Mouse (Mus musculus) limb, embryonic 12.5 days (tissue): ENCODE measurements around the gene Lrp4. TPM values are rescaled to one million over a fixed set of nuclear protein-coding genes. Genes with fewer than 3 reads are reported as not detected.

Experiments used
- ATAC-seq: fragments of 200-750 bp; cut with Nextera tagmentation; 2 replicates; pipeline ENCODE4 v1.8.0; 2017; ENCODE audit warnings: low read depth, moderate TSS enrichment; ENCODE audit not compliant: insufficient number of reproducible peaks, insufficient read depth, low FRiP score, low TSS enrichment
- H3K27ac ChIP-seq: fragments of 300-500 bp; sonication (generic); 2 replicates; pipeline ENCODE4 v1.5.1; 2016; ENCODE audit warnings: mild to moderate bottlenecking, moderate library complexity
- H3K27me3 ChIP-seq: fragments of 300-500 bp; sonication (generic); 2 replicates; pipeline ENCODE4 v1.6.1; 2016; ENCODE audit warnings: mild to moderate bottlenecking, moderate library complexity
- H3K36me3 ChIP-seq: fragments of 300-500 bp; sonication (generic); 2 replicates; pipeline ENCODE4 v1.6.1; 2016; ENCODE audit warnings: mild to moderate bottlenecking, moderate library complexity
- H3K4me1 ChIP-seq: fragments of 300-500 bp; sonication (generic); replicated peaks from 2 replicates; pipeline ENCODE4 v1.6.1; 2016
- H3K4me2 ChIP-seq: fragments of 300-500 bp; sonication (generic); 2 replicates; pipeline ENCODE4 v1.6.1; 2016; ENCODE audit warnings: mild to moderate bottlenecking, moderate library complexity
- H3K4me3 ChIP-seq: fragments of 300-500 bp; sonication (generic); replicated peaks from 2 replicates; pipeline ENCODE4 v1.5.1; 2016; ENCODE audit warnings: mild to moderate bottlenecking
- H3K9ac ChIP-seq: fragments of 300-500 bp; sonication (generic); replicated peaks from 2 replicates; pipeline ENCODE4 v1.6.1; 2016; ENCODE audit warnings: mild to moderate bottlenecking, moderate library complexity
- H3K9me3 ChIP-seq: fragments of 300-500 bp; sonication (generic); 2 replicates; pipeline ENCODE4 v1.6.1; 2016; ENCODE audit warnings: mild to moderate bottlenecking, moderate library complexity
- WGBS: fragments of 180-500 bp; shearing (Covaris S2); methylation state at CpG from one replicate; pipeline ENCODE4 v1.1.7; 2016; 5-methylcytosine and 5-hydroxymethylcytosine counted together
- polyA plus RNA-seq: library from polyadenylated mRNA; unstranded; fragments of >200 nt; fragmentation: Nextera tagmentation; extraction: Ambion mirVana; gene quantifications from 2 replicates; pipeline ENCODE4 v1.2.1, GENCODE M21; 2016

The Lrp4 gene
- polyA plus RNA-seq, 1 experiment from 2014 or later: 7.2 TPM

GRCm38 (mm10) chr2:91453231-91454075, 3.9 kb upstream of the Lrp4 start:
- no peak overlapping the region for H3K4me2 ChIP-seq
- H3K9ac ChIP-seq: no peak overlapping the region
- H3K27ac ChIP-seq: no peak overlapping the region
- WGBS: 74% methylated on average over 9 of the region's 9 CpGs
- H3K36me3 ChIP-seq: no peaks in the 10 kb centered on the region
- H3K27me3 ChIP-seq: 0 out of 2 replicates have a peak, but pooled peaks cover 2% of the 10 kb centered on the region
- no peak overlapping the region for H3K4me3 ChIP-seq
- H3K9me3 ChIP-seq: no peaks in the 10 kb centered on the region
- no peak for ATAC-seq
- H3K4me1 ChIP-seq: peaks cover 12% of the 10 kb centered on the region

DNA sequence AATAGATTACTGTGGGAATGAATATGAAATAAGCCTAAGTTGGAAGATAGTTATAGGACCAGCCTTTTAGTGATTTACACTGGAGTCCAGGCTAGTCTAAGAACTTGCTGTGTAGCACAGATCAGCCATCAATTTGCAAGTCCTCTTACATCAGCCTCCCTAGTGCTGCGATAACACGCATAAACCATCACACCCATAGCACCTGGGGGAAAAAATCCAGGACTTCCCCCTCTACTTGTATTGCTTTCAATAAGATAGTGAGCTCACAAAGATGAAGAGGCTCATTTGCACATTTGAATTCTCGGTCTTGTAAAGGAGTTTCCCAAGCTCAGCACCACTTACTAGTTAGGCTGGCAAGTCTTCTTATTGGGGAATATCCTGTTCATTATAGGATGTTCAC, 2.9 kb upstream of the Lrp4 start:
- no peaks in the 10 kb centered on the region for H3K9me3 ChIP-seq
- H3K4me1 ChIP-seq: peaks cover 12% of the 10 kb centered on the region
- 0 out of 2 replicates have a peak, but pooled peaks cover 2% of the 10 kb centered on the region for H3K27me3 ChIP-seq
- H3K36me3 ChIP-seq: no peaks in the 10 kb centered on the region
- H3K4me3 ChIP-seq: no peak overlapping the region
- 88% methylated on average over 3 of the region's 3 CpGs for WGBS
- no peak for ATAC-seq
- no peak overlapping the region for H3K9ac ChIP-seq
- no peak overlapping the region for H3K27ac ChIP-seq
- no peak overlapping the region for H3K4me2 ChIP-seq

- 5% methylated on average over 4 of the region's 4 CpGs for WGBS
- Histone ChIP-seq H3K4me2 (no peak overlapping the region), H3K27ac (no peak overlapping the region), H3K9me3 (no peaks in the 10 kb centered on the region), H3K9ac (no peak overlapping the region), H3K4me3 (no peak overlapping the region), H3K36me3 (0 out of 2 replicates have a peak, but pooled peaks cover 2% of the 10 kb centered on the region), H3K27me3 (0 out of 2 replicates have a peak, but pooled peaks cover 2% of the 10 kb centered on the region), H3K4me1 (peaks cover 17% of the 10 kb centered on the region)
- no peak for ATAC-seq
These were observed 1.5 kb upstream of the Lrp4 start for GRCm38 (mm10) chr2:91455826-91456225.

GRCm38 (mm10) chr2:91456491-91457100, 715 bp upstream of the Lrp4 start:
- H3K9ac ChIP-seq: peak overlapping the region; percentile 90; the same call in 1 of the 2 replicates
- H3K4me2 ChIP-seq: peak overlapping the region; percentile 86
- peak overlapping the region; percentile 93; the same call in 1 of the 2 replicates for H3K27ac ChIP-seq
- 0 out of 2 replicates have a peak, but pooled peaks cover 2% of the 10 kb centered on the region for H3K36me3 ChIP-seq
- H3K4me3 ChIP-seq: peak overlapping the region; percentile 87
- peaks cover 22% of the 10 kb centered on the region for H3K4me1 ChIP-seq
- 0 out of 2 replicates have a peak, but pooled peaks cover 2% of the 10 kb centered on the region for H3K27me3 ChIP-seq
- 51% methylated on average over 9 of the region's 9 CpGs for WGBS
- no peaks in the 10 kb centered on the region for H3K9me3 ChIP-seq
- ATAC-seq: no peak

DNA sequence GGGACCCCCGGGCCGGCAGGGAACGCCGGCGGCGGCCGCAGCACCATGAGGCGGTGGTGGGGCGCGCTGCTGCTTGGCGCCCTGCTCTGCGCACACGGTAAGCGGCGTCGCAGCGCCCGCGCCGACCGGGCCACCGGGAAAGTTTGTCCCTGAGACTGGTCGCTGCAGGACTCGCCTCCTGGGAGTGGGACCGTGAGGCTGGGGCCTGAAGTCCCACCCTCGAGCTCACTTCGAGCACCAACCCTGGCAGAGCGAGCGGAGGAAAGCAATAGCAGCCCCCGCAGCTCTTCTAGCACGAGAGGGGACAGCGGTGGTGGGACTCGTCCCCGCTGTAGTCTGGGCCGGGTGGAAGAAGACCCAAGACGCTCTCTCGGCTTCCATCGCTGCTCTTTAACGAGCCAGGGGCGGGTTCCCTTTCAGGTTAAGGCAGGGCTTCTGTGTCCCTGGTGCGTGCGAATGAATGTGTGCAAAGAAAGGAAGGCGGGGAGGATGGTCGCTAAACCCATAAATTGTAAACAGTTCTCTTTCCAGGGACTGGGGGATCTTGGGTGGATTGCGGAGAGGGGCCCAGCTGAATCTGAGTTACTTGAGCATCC, 443 bp downstream of the Lrp4 start:
- H3K27ac ChIP-seq: peak overlapping the region; percentile 93
- H3K4me3 ChIP-seq: peak overlapping the region; percentile 87
- H3K4me2 ChIP-seq: peak overlapping the region; percentile 86
- peak overlapping the region; percentile 90 for H3K9ac ChIP-seq
- 0 out of 2 replicates have a peak, but pooled peaks cover 2% of the 10 kb centered on the region for H3K27me3 ChIP-seq
- WGBS: under 1% methylated on average over 45 of the region's 45 CpGs
- peaks cover 25% of the 10 kb centered on the region for H3K4me1 ChIP-seq
- peak; percentile 27; the same call in 1 of the 2 replicates for ATAC-seq
- H3K36me3 ChIP-seq: 0 out of 2 replicates have a peak, but pooled peaks cover 2% of the 10 kb centered on the region
- H3K9me3 ChIP-seq: no peaks in the 10 kb centered on the region

GRCm38 (mm10) chr2:91458252-91458672, 951 bp downstream of the Lrp4 start:
- Histone ChIP-seq H3K27ac (peak overlapping the region; percentile 93), H3K36me3 (0 out of 2 replicates have a peak, but pooled peaks cover 2% of the 10 kb centered on the region), H3K4me1 (peaks cover 28% of the 10 kb centered on the region), H3K9ac (peak overlapping the region; percentile 90), H3K4me3 (peak overlapping the region; percentile 87), H3K9me3 (no peaks in the 10 kb centered on the region), H3K27me3 (0 out of 2 replicates have a peak, but pooled peaks cover 2% of the 10 kb centered on the region), H3K4me2 (peak overlapping the region; percentile 86)
- 2% methylated on average over 21 of the region's 21 CpGs for WGBS
- no peak for ATAC-seq

DNA sequence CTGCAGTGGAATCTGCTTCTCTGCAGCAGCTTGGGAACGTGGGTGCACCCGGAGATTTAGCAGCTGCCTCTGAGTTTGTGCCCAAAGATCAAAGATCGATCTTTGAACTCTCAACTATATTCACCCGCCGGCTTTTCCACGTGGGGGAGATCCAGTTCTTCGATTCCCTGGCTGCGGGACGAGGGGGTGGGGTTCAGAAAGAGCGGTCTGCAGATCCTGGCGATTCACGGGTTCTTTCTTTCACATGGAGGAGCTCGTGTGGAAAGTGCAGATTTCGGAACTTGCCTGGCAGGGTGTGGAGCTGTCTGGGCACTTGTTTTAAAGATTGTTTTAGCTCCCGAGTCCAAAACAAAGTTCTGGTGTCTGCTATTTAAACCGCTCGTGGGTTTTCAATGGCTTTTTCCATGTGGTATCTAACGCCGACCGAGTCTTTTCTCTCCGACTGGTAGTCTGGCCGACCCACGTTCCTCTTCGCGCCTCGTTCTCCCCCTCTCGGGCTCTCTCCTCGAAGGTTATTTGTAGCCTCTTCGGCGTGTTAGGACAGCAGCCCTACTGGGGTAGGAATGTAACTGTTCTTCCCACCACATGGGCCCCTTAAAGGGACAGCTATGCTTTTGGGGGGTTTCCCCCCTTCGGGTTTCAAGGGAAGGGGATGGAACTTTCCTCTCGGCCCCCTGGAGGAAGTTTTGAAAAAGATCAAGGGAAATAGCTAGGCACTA, 1.5 kb downstream of the Lrp4 start:
- ATAC-seq: no peak
- no peaks in the 10 kb centered on the region for H3K9me3 ChIP-seq
- 0 out of 2 replicates have a peak, but pooled peaks cover 2% of the 10 kb centered on the region for H3K36me3 ChIP-seq
- H3K9ac ChIP-seq: peak overlapping the region; percentile 90
- under 1% methylated on average over 32 of the region's 32 CpGs for WGBS
- H3K27ac ChIP-seq: peak overlapping the region; percentile 93
- peak overlapping the region; percentile 86 for H3K4me2 ChIP-seq
- 0 out of 2 replicates have a peak, but pooled peaks cover 2% of the 10 kb centered on the region for H3K27me3 ChIP-seq
- peaks cover 30% of the 10 kb centered on the region for H3K4me1 ChIP-seq
- peak overlapping the region; percentile 87 for H3K4me3 ChIP-seq

DNA sequence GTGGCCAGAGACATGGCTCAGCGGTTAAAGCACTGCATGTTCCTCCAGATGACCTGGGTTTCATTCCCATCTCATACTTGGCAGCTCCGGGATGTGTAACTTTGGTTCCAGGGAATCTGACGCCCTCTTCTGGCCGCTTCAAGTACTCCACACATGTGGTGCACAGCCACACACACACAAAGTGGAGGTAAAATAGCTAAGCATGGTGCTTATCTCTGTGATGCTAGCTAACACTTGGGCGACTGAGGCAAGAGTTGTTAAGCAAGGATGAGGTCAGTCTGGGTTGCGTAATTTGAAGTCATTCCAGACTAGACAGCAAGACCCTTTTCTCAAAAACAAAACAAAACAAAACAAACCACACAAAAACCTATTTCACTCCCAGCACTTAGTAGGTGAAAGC, 2.8 kb downstream of the Lrp4 start:
- Histone ChIP-seq H3K27ac (peak overlapping the region; percentile 93; the same call in 1 of the 2 replicates), H3K27me3 (0 out of 2 replicates have a peak, but pooled peaks cover 2% of the 10 kb centered on the region), H3K9ac (no peak overlapping the region), H3K4me3 (0 out of 2 replicates have a peak overlapping the region, but pooled peaks have one; percentile 87), H3K9me3 (no peaks in the 10 kb centered on the region), H3K4me2 (no peak overlapping the region), H3K36me3 (0 out of 2 replicates have a peak, but pooled peaks cover 2% of the 10 kb centered on the region), H3K4me1 (peaks cover 30% of the 10 kb centered on the region)
- no peak for ATAC-seq
- 92% methylated on average over 6 of the region's 6 CpGs for WGBS

DNA sequence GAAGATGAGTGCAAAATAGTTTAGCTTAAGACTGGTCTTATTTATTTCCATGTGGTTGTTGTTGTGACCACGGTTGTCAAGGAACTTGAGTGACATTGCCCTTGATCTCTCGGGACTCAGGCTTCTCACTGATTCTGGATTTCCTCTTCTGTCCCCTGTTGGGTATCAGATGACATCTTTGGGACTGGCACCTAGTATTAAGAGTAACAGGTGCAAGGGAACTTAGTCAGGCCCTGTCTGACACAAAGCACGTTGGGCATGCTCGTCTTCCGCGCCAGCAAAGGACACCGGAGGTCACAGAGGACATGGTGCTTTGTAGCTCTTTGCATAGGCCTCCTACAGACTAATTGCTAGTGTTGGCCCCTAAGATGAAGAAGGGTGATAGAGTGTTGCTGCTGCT, 3.5 kb downstream of the Lrp4 start:
- Histone ChIP-seq H3K9me3 (no peaks in the 10 kb centered on the region), H3K27ac (no peak overlapping the region), H3K36me3 (0 out of 2 replicates have a peak, but pooled peaks cover 2% of the 10 kb centered on the region), H3K4me3 (no peak overlapping the region), H3K4me1 (peaks cover 30% of the 10 kb centered on the region), H3K9ac (no peak overlapping the region), H3K27me3 (no peaks in the 10 kb centered on the region), H3K4me2 (no peak overlapping the region)
- 61% methylated on average over 7 of the region's 7 CpGs for WGBS
- ATAC-seq: no peak

- Histone ChIP-seq H3K4me1 (peaks cover 30% of the 10 kb centered on the region), H3K4me3 (no peak overlapping the region), H3K9ac (no peak overlapping the region), H3K4me2 (peak overlapping the region; percentile 42; the same call in 1 of the 2 replicates), H3K9me3 (no peaks in the 10 kb centered on the region), H3K27me3 (no peaks in the 10 kb centered on the region), H3K27ac (no peak overlapping the region; the same call in 1 of the 2 replicates), H3K36me3 (0 out of 2 replicates have a peak, but pooled peaks cover 2% of the 10 kb centered on the region)
- 42% methylated on average over 3 of the region's 3 CpGs for WGBS
- ATAC-seq: no peak
These were observed 4.0 kb downstream of the Lrp4 start for GRCm38 (mm10) chr2:91461341-91461740.
